Mouse (Mus musculus) liver, embryonic 18 days (tissue): ENCODE data around the gene Btn2a2. TPM values are rescaled to one million over a fixed set of nuclear protein-coding genes. Genes with fewer than 3 reads are reported as not detected.

Source experiments
- polyA plus RNA-seq: library from polyadenylated mRNA; depleted of rRNA; stranded (reverse); fragments of >200 nt; gene quantifications from 2 replicates; pipeline ENCODE4 v1.2.3, GENCODE M21; 2012; rRNA removed

Btn2a2 gene
- polyA plus RNA-seq, result not detected in 2 replicates

GRCm38 (mm10) chr13:23488400-23489322 lies at the start of gene Btn2a2:
TSS of gene Btn2a2 (minus strand) at chr13:23488857.

GRCm38 (mm10) chr13:23535137-23536075 lies 46.7 kb upstream of the Btn2a2 start, which contains the start of gene Hist1h3g:
TSS of gene Hist1h3g (plus strand) at chr13:23535422.

GRCm38 (mm10) chr13:23533560-23534367 lies 45.1 kb upstream of the Btn2a2 start, which contains the start of gene Hist1h2af:
TSS of gene Hist1h2af (plus strand) at chr13:23533906.

GRCm38 (mm10) chr13:23530901-23531875 lies 42.5 kb upstream of the Btn2a2 start, which contains the start of gene Hist1h4h:
TSS of gene Hist1h4h (plus strand) at chr13:23531050.

GRCm38 (mm10) chr13:23465600-23466109 lies 23.0 kb downstream of the Btn2a2 start, which contains the start of gene Btn1a1:
TSS of gene Btn1a1 (minus strand) at chr13:23465901.

Other genes starting within 250 kb of the Btn2a2 start
- gene Vmn1r223, start 241.7 kb downstream of the Btn2a2 start, polyA plus RNA-seq, result not detected in 2 replicates
- gene Zfp322a, start 119.6 kb downstream of the Btn2a2 start, polyA plus RNA-seq, result 5.1 and 5.9 TPM in 2 replicates
- 3.2 and 3.3 TPM in 2 replicates for gene Abt1, start 65.0 kb downstream of the Btn2a2 start, polyA plus RNA-seq
- gene Btn1a1, start 23.0 kb downstream of the Btn2a2 start, polyA plus RNA-seq, result 0.42 and 0.58 TPM in 2 replicates
- 8.9 and 10.2 TPM in 2 replicates for gene Hist1h4h, start 42.2 kb upstream of the Btn2a2 start, polyA plus RNA-seq
- 137 and 207 TPM in 2 replicates for gene Hist1h2af, start 45.0 kb upstream of the Btn2a2 start, polyA plus RNA-seq
- gene Hist1h3g, start 46.6 kb upstream of the Btn2a2 start, polyA plus RNA-seq, result 13.8 and 25.0 TPM in 2 replicates
- 2.9 and 3.2 TPM in 2 replicates for gene Hist1h2bh, start 54.5 kb upstream of the Btn2a2 start, polyA plus RNA-seq
- 1.5 and 2.1 TPM in 2 replicates for gene Hist1h3f, start 55.2 kb upstream of the Btn2a2 start, polyA plus RNA-seq
- 5.8 and 7.7 TPM in 2 replicates for gene Hist1h4f, start 62.8 kb upstream of the Btn2a2 start, polyA plus RNA-seq
- 0.32 and 0.52 TPM in 2 replicates for gene Hist1h1d, start 64.4 kb upstream of the Btn2a2 start, polyA plus RNA-seq
- 9.6 and 10.2 TPM in 2 replicates for gene Hist1h3e, start 73.5 kb upstream of the Btn2a2 start, polyA plus RNA-seq
- gene Hist1h2ae, start 82.4 kb upstream of the Btn2a2 start, polyA plus RNA-seq, result 5.8 and 7.7 TPM in 2 replicates
- 17.2 and 22.8 TPM in 2 replicates for gene Hist1h2bg, start 82.5 kb upstream of the Btn2a2 start, polyA plus RNA-seq
- 6.0 and 6.2 TPM in 2 replicates for gene Hist1h2bf, start 85.3 kb upstream of the Btn2a2 start, polyA plus RNA-seq
- gene Hist1h2ad, start 85.5 kb upstream of the Btn2a2 start, polyA plus RNA-seq, result 3.7 and 4.7 TPM in 2 replicates
- gene Hist1h3d, start 86.9 kb upstream of the Btn2a2 start, polyA plus RNA-seq, result 8.9 and 13.3 TPM in 2 replicates
- gene Hist1h4d, start 92.7 kb upstream of the Btn2a2 start, polyA plus RNA-seq, result 3.9 and 4.3 TPM in 2 replicates
- gene Hist1h2be, start 132.3 kb upstream of the Btn2a2 start, polyA plus RNA-seq, result 1.4 and 2.2 TPM in 2 replicates
- 3.3 and 4.1 TPM in 2 replicates for gene Hist1h1e, start 133.7 kb upstream of the Btn2a2 start, polyA plus RNA-seq
- 0.76 and 1.2 TPM in 2 replicates for gene Hist1h2ac, start 195.1 kb upstream of the Btn2a2 start, polyA plus RNA-seq
- 165 and 208 TPM in 2 replicates for gene Hist1h2bc, start 195.3 kb upstream of the Btn2a2 start, polyA plus RNA-seq
- not detected in 2 replicates for gene Hist1h1t, start 207.0 kb upstream of the Btn2a2 start, polyA plus RNA-seq
- gene Hist1h4c, start 209.6 kb upstream of the Btn2a2 start, polyA plus RNA-seq, result 2.3 and 3.2 TPM in 2 replicates
- gene Hfe, start 222.0 kb upstream of the Btn2a2 start, polyA plus RNA-seq, result 10.0 and 10.7 TPM in 2 replicates
- gene Hist1h1c, start 250.0 kb upstream of the Btn2a2 start, polyA plus RNA-seq, result 40.4 and 60.9 TPM in 2 replicates